Mouse (Mus musculus) urinary bladder, postnatal 10 days (tissue): ENCODE measurements around the gene Gm20479.
A peak's percentile ranks its signal among the peaks of the same experiment; 100 is the strongest.

Source experiments
- DNase-seq: peaks from one replicate; pipeline ENCODE4 v3.0.0; 2022; ENCODE audit warnings: low spot score

Gm20479 gene

DNA sequence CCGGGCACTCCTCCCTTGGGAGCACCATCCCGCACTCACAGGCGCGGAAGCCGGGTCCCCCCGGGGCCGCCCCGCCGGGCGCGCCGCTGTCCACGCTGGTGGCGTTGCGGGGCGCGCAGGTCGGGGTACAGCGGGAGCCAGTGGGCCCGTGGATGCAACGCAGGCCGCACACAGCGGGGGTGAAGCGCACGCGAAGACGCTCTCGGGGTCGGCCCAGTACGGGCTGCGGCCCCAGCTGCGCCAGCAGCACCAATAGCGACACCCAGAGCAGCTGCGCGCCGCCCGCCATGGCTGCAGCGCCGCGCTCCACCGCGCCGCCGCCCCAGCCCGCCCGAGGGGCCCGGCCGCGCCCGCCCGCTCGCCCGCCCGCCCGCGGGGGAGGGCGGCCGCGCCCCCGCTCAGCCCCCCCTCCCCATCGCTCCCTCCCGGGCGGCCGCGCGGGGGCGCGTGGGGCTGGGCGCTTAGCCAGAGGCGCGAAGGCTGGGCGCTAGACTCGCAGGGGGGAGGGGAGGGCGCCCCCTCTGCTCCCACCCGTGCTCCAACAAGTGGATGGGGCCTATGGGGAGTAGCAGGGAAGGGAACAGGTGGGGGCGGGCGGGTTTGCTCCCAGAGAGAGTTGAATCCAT is 23.8 kb downstream of the Gm20479 start:
- no peak for DNase-seq

- DNase-seq: peak; percentile 78
These were observed 24.6 kb downstream of the Gm20479 start for GRCm38 (mm10) chr7:27332353-27333199.

DNA sequence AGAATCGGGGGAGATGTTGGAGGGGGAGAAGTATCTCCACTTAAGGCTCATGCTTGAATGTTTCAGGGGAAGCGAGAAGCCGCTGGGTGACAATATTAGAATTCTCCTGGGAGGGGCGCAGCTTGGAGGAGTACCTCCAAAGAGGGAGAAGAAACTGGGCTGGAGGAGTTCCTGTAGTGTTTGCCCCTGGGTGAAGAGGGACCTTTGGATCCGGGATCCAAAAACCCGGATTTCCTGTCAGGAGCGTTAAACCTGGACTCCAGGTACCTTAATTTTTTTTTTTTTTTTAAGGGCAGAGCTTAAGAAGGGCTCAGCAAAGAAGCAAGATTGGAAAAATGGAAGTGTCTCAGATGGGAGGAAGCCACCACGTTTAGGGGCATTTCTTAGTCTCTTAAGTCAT is 25.4 kb downstream of the Gm20479 start:
- DNase-seq: no peak

- no peak for DNase-seq
These were observed 25.7 kb downstream of the Gm20479 start for GRCm38 (mm10) chr7:27331541-27331851.

- peak; percentile 85 for DNase-seq
These were observed 26.3 kb downstream of the Gm20479 start for GRCm38 (mm10) chr7:27330709-27331540.

GRCm38 (mm10) chr7:27329981-27330380 is 27.2 kb downstream of the Gm20479 start:
- DNase-seq: no peak

DNA sequence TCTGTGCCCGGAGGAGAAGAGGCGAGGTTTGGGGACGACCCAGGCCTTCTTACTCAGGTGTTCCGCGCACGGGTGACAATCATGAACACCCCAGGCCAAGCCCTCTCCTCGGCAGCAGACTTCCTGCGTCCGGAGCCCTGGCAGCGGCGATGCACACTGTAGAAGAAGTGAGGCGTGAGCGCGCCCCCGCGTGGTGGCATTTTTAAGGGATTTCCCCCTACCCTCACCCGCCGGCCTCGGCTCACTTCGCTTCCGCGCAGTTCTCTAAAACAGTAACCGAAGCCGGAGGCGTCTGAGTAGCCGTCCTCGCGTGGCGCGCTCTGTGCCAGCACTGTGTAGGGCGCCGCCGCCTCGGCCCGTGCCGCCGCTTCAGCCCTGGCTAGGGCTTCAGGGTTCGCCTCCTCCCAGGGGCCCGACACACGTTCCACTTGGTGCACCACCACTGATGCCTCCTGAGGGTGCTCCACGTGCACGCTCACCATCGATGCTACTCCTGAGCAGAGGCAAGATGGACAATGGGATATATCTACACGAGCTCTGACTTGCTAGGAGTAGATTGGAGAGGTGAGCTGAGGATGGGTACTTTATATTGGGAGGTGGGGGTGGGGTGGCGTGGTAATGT is 27.8 kb downstream of the Gm20479 start:
- no peak for DNase-seq

- no peak for DNase-seq
These were observed 28.6 kb downstream of the Gm20479 start for GRCm38 (mm10) chr7:27328648-27329047.

GRCm38 (mm10) chr7:27328161-27328560 is 29.1 kb downstream of the Gm20479 start:
- no peak for DNase-seq

DNA sequence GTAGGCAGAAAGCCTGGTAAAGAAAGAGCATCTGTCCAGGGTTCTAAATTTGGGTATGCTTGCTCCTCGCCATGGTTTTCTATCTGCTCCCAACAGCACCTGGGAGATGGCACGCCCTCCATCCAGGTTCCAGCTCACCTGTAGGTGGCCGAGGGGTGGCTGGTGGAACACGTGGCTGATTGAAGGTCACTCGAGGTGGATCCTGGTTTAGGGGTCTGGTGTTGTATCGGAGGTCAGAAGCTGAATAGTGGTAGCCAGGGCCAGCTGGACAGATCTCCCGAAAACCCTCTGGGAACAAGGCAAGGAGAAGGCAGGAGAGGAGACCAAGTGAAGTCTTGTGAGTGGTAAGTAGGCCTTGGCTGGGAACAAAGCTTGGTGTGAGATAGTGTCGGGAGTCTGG is 29.7 kb downstream of the Gm20479 start:
- no peak for DNase-seq

- DNase-seq: no peak
These were observed 30.9 kb downstream of the Gm20479 start for GRCm38 (mm10) chr7:27326101-27326880.

GRCm38 (mm10) chr7:27325697-27326096 is 31.5 kb downstream of the Gm20479 start:
- DNase-seq: no peak

- DNase-seq: no peak
These were observed 32.3 kb downstream of the Gm20479 start for GRCm38 (mm10) chr7:27324928-27325327.

DNA sequence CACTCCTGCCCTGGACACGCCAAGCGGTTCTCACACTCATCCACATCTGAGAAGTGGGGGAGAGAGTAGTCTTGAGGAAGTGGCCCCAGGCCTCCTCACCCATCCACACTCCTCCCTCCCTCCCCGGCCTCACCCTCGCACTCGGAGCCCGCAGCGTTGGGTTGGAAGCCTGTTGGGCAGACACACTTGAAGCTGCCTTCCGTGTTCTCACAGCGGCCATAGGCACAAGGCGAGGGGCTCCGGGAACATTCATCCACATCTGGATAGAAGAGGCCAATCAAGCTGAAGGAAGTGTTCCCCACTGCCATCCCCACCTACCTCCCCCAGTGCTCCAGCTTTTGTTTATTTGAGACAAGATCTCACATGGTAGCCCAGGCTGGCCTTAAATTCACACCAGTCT is 33.1 kb downstream of the Gm20479 start:
- no peak for DNase-seq

- no peak for DNase-seq
These were observed 34.2 kb downstream of the Gm20479 start for GRCm38 (mm10) chr7:27323001-27323400.

DNA sequence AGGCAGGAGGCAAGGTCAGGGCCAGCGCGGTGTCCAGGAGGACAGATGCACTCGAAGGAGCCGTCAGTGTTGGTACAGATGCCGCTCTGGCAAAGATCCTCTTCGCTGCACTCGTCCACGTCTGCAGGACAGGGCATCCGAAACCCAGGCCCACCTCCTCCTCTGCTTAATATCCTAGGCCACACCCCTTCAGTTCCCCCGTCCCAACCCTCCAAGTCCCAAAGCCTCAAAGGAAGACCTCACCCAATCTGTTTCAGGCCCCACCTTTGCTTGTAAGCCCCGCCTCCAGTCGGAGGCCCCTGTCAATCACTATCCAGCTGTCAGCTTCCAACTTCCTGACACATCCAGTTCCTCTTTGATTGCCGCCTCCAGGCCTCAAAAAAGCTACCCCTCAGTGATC is 34.9 kb downstream of the Gm20479 start:
- DNase-seq: no peak

- DNase-seq: no peak
These were observed 37.8 kb downstream of the Gm20479 start for GRCm38 (mm10) chr7:27319411-27319810.

DNA sequence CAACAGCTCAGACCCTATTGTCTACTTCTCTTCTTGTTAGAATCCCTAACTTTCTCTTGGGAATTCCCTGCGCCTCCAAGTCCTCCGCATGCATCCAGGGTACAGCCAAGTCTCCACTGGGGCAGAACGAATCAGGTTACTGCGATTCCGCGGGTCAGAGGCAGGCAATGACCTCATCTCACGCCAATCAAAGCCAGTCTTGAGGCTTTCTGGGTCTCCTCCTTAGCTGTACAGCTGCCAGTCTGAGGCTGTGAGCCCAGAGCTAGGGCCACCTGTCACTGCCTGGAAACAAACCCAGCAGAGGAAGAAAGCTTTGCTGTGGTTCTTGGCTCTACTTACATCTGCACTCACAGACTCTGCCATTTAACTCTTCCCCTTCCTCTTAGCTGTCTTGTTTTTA is 41.3 kb downstream of the Gm20479 start:
- DNase-seq: no peak

DNA sequence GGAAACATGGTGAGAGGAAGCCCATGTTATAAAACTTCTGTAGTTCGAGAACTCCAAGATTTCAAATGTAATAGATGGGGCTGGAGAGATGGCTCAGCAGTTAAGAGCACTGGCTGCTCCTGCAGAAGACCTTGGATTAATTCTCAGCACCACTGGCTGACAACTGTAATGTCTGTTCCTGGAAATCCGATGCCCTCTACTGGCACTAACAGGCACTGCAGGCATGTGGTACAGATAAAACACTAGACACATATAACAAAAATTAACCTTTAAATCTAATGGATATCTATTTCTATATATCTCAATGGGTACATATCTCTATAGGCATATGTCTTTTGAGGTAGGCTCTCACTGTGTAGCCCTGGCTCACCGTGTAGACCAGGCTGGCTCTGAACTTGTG is 42.8 kb downstream of the Gm20479 start:
- no peak for DNase-seq

DNA sequence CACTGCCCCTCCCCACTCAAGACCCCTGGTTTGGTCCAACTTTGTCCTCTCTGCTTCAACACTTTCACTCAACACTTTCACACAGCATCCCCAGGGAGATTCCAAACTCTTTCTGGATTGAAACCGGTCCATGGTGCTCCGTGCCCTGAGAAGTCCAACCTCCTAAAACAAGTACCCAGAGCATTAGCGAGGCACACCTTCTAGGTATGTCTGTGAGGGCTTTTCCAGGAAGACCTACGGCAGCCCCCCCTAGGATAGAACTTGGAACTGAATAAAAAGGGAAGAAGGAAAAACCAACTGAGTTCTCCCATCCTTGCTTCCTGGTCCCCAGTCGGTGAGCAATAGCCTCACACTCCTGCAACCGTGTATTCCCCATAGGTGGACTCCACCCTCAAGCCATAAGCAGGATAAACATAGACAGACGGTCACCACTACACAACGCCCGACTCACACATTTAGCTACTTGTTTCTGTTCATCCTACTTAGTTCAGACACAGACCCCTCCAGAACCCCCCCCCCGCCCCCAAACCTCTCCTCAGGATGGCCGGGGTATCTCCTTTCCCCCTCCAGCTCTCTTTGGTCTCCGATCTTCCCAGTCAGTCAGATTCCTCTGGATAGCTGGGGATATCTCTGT is 45.5 kb downstream of the Gm20479 start:
- DNase-seq: no peak

DNA sequence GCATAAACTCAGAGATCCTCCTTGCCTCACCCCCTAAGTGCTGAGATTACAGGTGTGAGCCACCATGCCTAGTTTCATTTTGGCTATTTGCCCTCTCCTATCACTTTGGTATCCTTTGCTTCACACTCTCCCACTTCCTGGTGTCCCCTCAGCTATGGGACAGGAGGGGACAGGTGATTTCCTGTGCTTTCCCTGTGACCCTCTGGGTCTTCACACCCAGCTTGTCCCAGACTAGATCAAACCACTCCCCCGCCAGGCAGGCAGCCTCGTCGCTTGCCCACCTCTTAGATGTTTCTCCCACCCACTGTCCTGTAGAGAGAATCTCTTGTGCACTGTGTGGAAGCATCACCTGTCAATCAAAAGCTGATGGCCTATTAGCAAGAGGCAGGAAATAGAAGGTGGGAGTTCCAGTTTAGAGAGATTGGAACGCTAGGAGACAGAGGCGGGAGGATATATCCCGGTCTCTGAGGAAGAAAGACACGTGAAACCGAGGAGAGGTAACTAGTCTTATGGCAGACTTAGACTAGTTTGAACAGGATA is 46.2 kb downstream of the Gm20479 start:
- no peak for DNase-seq
